Mouse (Mus musculus) forebrain, embryonic 11.5 days (tissue): ENCODE data around the gene Adat3. TPM values are rescaled to one million over a fixed set of nuclear protein-coding genes. Genes with fewer than 3 reads are reported as not detected.
A peak's percentile ranks its signal among the peaks of the same experiment; 100 is the strongest.

ENCODE experiments used
- ATAC-seq: fragments of 200-750 bp; cut with Nextera tagmentation; replicated peaks from 2 replicates; pipeline ENCODE4 v1.8.0; 2017; ENCODE audit warnings: moderate TSS enrichment; ENCODE audit not compliant: low FRiP score
- DNase-seq: peaks from one replicate; pipeline ENCODE4 v3.0.0-alpha.2; 2017; ENCODE audit warnings: low spot score
- H3K27ac ChIP-seq: fragments of 300-500 bp; sonication (generic); 2 replicates; pipeline ENCODE4 v1.5.1; 2014; ENCODE audit warnings: low read depth, low read length
- H3K27me3 ChIP-seq: fragments of 300-500 bp; sonication (generic); 2 replicates; pipeline ENCODE4 v1.6.1; 2014; ENCODE audit warnings: mild to moderate bottlenecking, low read length, mixed read lengths; ENCODE audit not compliant: control insufficient read depth, insufficient read depth
- H3K36me3 ChIP-seq: fragments of 300-500 bp; sonication (generic); 2 replicates; pipeline ENCODE4 v1.6.1; 2014; ENCODE audit warnings: mild to moderate bottlenecking, low read length, moderate library complexity, mixed read lengths; ENCODE audit not compliant: control insufficient read depth, insufficient read depth
- H3K4me1 ChIP-seq: fragments of 300-500 bp; sonication (generic); replicated peaks from 2 replicates; pipeline ENCODE4 v1.6.1; 2014; ENCODE audit warnings: low read length, mixed read lengths; ENCODE audit not compliant: control insufficient read depth, insufficient read depth
- H3K4me2 ChIP-seq: fragments of 300-500 bp; sonication (generic); 2 replicates; pipeline ENCODE4 v1.6.1; 2014; ENCODE audit warnings: low read depth, mild to moderate bottlenecking, low read length, moderate library complexity, mixed read lengths; ENCODE audit not compliant: severe bottlenecking
- H3K4me3 ChIP-seq: fragments of 300-500 bp; sonication (generic); 2 replicates; pipeline ENCODE4 v1.5.1; 2014; ENCODE audit warnings: low read depth, low read length
- H3K9ac ChIP-seq: fragments of 300-500 bp; sonication (generic); 2 replicates; pipeline ENCODE4 v1.6.1; 2014; ENCODE audit warnings: low read length
- H3K9me3 ChIP-seq: fragments of 300-500 bp; sonication (generic); 2 replicates; pipeline ENCODE4 v1.6.1; 2016; ENCODE audit warnings: low read length, mixed read lengths; ENCODE audit not compliant: control insufficient read depth
- WGBS: fragments of 180-500 bp; shearing (Covaris S2); extraction: QIAGEN DNeasy Blood & Tissue Kit; methylation state at CpG from one replicate; pipeline ENCODE4 v1.1.7; 2014; 5-methylcytosine and 5-hydroxymethylcytosine counted together
- polyA plus RNA-seq: library from polyadenylated mRNA; unstranded; fragments of >200 nt; fragmentation: Nextera tagmentation; extraction: Ambion mirVana; gene quantifications from 2 replicates; pipeline ENCODE4 v1.2.1, GENCODE M21; 2014

Gene Adat3
- polyA plus RNA-seq, 1 experiment from 2014 or later = 7.6 TPM

DNA sequence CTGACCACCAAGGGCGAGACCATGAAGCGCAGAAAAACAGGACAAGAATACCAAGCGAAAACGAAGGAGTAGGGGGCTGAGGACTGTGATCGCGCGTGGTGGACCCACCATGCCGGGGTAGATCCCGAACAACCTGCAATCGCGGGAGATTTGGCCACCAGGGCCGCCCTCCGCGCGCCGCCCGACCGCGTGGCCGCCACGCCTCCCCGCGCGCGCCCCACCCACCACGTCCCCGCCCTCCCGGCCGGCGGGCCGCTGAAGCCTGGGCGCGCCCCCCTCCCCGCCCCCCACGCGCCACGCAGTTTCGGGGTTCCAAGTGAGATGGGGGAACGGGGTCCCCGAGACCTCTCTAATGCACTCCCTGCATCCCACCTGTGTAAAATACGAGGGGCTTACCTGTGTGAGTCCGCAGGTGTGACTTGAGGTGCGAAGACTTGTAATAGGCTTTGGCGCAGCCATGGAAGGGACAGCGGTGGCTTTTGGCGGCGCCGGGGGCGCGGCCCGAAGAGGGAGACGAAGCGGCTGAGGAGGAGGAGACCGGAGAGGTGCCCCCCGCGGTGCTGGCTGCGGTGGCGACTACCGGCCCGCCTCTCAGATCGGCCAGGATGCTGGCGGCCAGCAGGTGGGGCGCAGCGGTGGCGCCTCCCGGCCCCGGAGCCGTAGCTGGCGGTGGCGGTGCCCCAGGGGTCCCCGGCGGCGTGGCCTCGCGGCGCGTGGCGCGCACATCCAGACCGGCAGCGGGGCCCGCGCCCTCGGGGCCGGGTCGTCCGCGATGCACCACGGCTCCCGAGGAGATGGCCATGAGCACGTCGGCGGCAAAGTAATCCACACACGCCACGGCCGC is 26.1 kb upstream of the Adat3 start:
- peak overlapping the region; percentile 94 for H3K4me2 ChIP-seq

DNA sequence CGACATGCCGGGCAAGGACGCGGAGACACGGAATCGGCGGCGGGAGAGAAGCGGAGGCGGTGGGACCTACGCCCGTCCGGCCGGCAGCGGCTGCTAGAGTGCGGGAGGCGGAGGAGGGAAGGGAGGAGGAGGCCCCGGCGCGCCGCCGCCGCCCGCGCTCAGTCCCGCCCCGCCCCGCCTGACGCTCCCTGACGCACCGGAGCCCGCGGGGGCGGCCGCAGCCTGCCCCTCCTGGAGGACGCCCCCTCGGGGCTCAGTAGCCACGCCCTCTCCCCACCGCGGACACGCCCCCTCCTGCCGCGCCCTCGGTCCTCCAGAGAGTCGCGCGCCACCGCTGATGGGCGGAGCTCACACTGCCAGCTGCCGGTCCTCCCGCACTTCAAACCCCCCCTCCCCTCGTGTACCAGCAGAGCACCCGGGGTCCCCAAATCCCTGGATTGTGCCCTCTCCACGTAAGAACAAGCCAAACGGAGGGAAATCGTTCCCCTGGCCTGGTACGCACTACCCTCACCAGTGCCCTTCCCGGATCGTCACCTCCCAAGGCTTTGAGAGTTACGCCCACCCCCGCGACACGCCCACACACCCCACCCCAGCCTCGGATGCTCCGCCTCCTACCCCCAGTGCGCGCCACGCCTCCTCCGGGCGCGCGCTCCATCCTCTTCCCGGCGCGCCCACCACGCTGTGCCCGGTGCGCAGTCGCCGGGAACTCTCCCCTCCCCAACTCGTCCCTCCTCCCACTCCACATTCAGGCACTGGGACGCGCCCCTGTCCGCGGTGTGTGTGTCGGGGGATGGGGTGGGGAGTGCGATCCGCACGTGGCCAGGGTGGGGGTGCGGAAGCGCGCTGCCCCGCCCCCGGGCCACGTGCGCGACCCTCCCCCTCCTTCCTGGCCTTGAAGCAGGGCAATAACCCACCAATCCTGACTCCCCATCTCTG is 25.2 kb upstream of the Adat3 start, which contains the start of gene Klf16:
Gene Klf16, minus strand, starts transcription at position 127 of the 936 bp plus-strand sequence.
- H3K27ac ChIP-seq = peak within 1 kb of the TSS; percentile 77
- H3K9ac ChIP-seq = peak within 1 kb of the TSS; percentile 73
- H3K27me3 ChIP-seq = no peaks in the 10 kb centered on the region
- ATAC-seq = peak; percentile 84
- under 1% methylated on average over 69 of the region's 97 CpGs for WGBS
- H3K36me3 ChIP-seq = no peaks in the 10 kb centered on the region
- H3K9me3 ChIP-seq = no peaks in the 10 kb centered on the region
- H3K4me2 ChIP-seq = peak within 1 kb of the TSS; percentile 94
- peak within 1 kb of the TSS; percentile 72 for H3K4me3 ChIP-seq
- peaks cover 14% of the 10 kb centered on the region; the same call in 1 of the 2 replicates for H3K4me1 ChIP-seq
- DNase-seq = peak; percentile 99

More for the DNA sequence above, 26.1 kb upstream of the Adat3 start:
- H3K27me3 ChIP-seq = no peaks in the 10 kb centered on the region
- peak overlapping the region; percentile 72 for H3K4me3 ChIP-seq
- ATAC-seq (peak; percentile 13; the same call in 1 of the 2 replicates), DNase-seq (peak; percentile 84)
- peak overlapping the region; percentile 77 for H3K27ac ChIP-seq
- H3K36me3 ChIP-seq = no peaks in the 10 kb centered on the region
- H3K4me1 ChIP-seq = peaks cover 14% of the 10 kb centered on the region; the same call in 1 of the 2 replicates
- peak overlapping the region; percentile 73 for H3K9ac ChIP-seq
- H3K9me3 ChIP-seq = no peaks in the 10 kb centered on the region
- under 1% methylated on average over 83 of the region's 96 CpGs for WGBS

DNA sequence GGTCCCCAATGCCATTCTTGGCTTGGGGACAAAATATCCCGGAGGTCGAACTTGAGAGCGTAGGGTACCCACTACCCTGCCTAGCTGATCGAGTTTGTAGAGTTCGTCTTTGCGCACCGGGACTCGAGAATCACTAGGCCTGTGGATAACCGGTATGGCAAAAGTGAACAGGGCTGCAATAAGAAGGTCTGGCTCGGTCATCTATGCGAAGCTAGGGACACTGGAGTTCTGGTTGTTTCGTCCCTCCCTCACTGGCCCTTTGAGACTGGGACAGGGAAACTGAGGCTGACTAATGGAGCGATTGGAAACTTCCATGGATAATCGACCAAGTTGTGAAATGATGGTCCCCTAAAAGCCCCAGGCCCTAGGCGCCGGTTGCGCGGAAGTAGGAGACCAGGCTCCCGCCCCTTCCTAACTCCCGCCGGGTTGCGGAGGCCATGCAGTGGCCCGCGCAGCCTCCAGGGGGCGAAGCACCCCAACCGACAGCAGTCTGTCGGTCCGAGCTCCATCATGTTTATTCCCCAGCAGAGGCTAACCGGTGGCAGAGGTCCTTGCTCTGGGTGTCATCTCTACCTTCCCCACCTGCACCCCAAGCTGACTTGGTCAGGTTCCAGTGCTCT is 24.4 kb upstream of the Adat3 start:
- Histone ChIP-seq H3K4me2 (peak overlapping the region; percentile 94), H3K27ac (peak overlapping the region; percentile 77), H3K27me3 (no peaks in the 10 kb centered on the region), H3K9ac (peak overlapping the region; percentile 73), H3K9me3 (no peaks in the 10 kb centered on the region), H3K36me3 (no peaks in the 10 kb centered on the region), H3K4me3 (peak overlapping the region; percentile 72), H3K4me1 (peaks cover 14% of the 10 kb centered on the region; the same call in 1 of the 2 replicates)
- under 1% methylated on average over 29 of the region's 29 CpGs for WGBS
- ATAC-seq = peak; percentile 34
- DNase-seq = peak; percentile 91

DNA sequence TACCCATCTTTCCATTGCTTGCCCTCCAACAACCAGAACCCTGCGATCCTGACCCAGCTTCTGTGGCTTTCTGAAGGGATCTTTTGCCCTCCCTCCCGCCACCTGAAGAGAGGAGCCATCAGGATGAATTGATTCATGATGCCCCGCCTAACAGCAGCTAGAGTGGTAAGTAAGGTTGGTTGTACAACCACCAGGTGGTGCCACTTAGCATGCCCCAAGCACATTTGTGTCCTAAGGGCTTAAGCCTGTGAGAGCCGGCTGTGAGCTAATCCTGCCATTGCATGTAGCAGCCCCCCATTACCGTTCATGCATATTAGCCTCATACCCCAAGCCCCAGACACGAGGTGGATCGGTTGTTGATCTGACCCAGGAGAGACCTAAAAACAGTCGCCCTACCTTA is 23.8 kb upstream of the Adat3 start:
- ATAC-seq = no peak

DNA sequence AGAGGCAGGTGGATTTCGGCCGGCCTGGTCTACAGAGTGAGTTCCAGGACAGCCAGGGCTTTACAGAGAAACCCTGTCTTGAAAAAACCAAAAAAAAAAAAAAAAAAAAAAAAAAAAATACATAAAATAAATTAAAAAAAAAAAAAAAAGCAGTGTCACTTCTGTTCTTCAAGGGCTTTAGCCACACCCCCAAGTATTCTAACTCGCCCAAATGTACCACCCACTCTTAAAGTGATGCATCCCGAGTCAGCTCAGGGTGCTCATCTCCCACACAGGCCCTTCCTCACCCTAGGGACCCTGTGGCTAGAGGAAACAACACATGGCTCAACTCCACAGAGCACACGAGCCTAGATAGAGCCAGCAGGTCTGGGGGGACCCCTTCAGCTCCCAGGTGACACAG is 19.6 kb upstream of the Adat3 start:
- ATAC-seq (no peak; the same call in 1 of the 2 replicates), DNase-seq (no peak)
- Histone ChIP-seq H3K9ac (no peak overlapping the region), H3K4me2 (no peak overlapping the region), H3K4me1 (peaks cover 4% of the 10 kb centered on the region; the same call in 1 of the 2 replicates), H3K27ac (no peak overlapping the region), H3K27me3 (no peaks in the 10 kb centered on the region), H3K36me3 (no peaks in the 10 kb centered on the region; the same call in 1 of the 2 replicates), H3K9me3 (no peaks in the 10 kb centered on the region), H3K4me3 (no peak overlapping the region)
- 87% methylated on average over 5 of the region's 5 CpGs for WGBS

More for the DNA sequence above, 23.8 kb upstream of the Adat3 start:
- Histone ChIP-seq H3K4me1 (peaks cover 11% of the 10 kb centered on the region; the same call in 1 of the 2 replicates), H3K4me2 (no peak overlapping the region), H3K27ac (no peak overlapping the region), H3K4me3 (no peak overlapping the region), H3K36me3 (no peaks in the 10 kb centered on the region), H3K9ac (no peak overlapping the region), H3K9me3 (no peaks in the 10 kb centered on the region), H3K27me3 (no peaks in the 10 kb centered on the region)
- DNase-seq = peak; percentile 74
- WGBS = 10% methylated on average over 8 of the region's 8 CpGs

DNA sequence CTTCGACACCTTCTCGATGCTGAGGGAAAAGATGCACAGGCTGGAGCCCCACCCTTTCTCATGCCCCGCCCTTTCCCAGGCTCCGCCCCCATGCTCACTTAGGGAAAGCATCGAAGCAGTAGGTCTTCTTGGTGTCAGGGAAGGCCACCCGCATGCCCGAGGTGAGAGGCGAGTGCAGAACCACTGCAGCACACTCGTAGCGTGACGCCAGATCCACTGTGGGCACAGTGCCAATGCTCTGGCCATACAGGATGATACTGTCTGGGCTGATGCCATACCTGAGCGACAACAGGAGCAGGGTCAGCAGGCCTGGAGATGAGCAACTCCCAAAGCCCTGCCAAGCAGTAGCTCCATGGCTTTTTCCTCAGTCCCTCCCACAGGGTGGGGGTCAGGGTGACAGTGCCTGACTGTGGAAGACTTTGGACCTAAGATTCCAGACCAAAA is 18.6 kb upstream of the Adat3 start:
- 71% methylated on average over 12 of the region's 12 CpGs for WGBS
- H3K36me3 ChIP-seq = no peaks in the 10 kb centered on the region; the same call in 1 of the 2 replicates
- H3K9ac ChIP-seq = no peak overlapping the region
- no peaks in the 10 kb centered on the region for H3K27me3 ChIP-seq
- H3K4me2 ChIP-seq = no peak overlapping the region
- peaks cover 9% of the 10 kb centered on the region for H3K4me1 ChIP-seq
- no peaks in the 10 kb centered on the region for H3K9me3 ChIP-seq
- no peak for ATAC-seq
- DNase-seq = peak; percentile 53
- H3K27ac ChIP-seq = no peak overlapping the region
- no peak overlapping the region for H3K4me3 ChIP-seq

DNA sequence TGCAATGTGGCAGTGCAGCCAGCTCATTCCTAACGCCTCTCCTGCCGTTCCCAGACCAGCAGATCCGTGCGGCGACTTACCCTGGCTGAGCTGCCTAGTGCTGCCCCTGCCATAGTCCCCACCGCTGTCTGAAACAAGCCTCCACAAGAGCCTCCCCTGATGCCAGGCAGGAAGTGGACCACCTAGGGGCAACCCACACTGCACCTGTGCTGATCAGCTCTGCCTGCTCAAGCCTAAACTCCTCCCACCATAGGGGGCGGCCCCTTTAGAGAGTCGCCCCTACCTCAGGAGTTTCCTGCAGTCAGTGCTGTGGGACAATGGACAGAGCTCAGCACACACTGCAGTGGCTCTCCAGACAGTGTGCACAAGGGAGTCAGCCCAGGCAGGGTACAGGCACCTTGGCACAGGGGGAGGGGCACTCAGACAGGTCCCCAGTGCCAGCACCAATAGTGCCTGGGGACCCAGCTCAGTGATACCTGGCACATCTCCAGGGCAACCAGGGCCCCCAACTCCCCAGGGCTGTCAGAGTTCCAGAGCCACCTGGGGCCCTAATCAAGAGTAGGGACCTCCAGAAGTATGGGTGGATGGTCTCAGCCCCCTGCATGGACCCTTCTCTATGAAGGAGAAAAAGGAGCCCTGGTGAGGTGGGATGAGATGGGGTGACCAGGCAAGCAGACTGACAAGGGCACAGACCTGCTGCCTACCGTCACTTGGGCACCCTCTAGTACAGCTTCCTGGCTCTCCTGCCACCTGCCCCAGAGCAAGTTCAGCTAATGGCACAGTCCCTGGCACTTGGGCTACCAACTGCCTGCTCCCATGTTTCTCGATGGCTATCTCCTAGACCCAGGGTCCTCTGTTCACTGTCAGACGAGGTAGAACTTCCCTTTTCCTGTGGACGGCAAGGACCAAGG is 17.8 kb upstream of the Adat3 start:
- H3K4me3 ChIP-seq = no peak overlapping the region
- no peak overlapping the region for H3K9ac ChIP-seq
- ATAC-seq = no peak
- DNase-seq = no peak
- H3K9me3 ChIP-seq = no peaks in the 10 kb centered on the region
- H3K36me3 ChIP-seq = no peaks in the 10 kb centered on the region; the same call in 1 of the 2 replicates
- 74% methylated on average over 12 of the region's 12 CpGs for WGBS
- no peak overlapping the region for H3K27ac ChIP-seq
- no peaks in the 10 kb centered on the region for H3K27me3 ChIP-seq
- H3K4me2 ChIP-seq = no peak overlapping the region
- peaks cover 14% of the 10 kb centered on the region for H3K4me1 ChIP-seq
